Mouse (Mus musculus) midbrain, embryonic 10.5 days (tissue): ENCODE measurements around the gene Ptbp1. TPM values are rescaled to one million over a fixed set of nuclear protein-coding genes. Genes with fewer than 3 reads are reported as not detected.

ENCODE experiments used
- DNase-seq: peaks from one replicate; pipeline ENCODE4 v3.0.0-alpha.2; 2017; ENCODE audit warnings: low spot score
- H3K27ac ChIP-seq: fragments of 300-500 bp; sonication (generic); replicated peaks from 2 replicates; pipeline ENCODE4 v1.5.1; 2016; ENCODE audit warnings: mild to moderate bottlenecking
- H3K27me3 ChIP-seq: fragments of 300-500 bp; sonication (generic); 2 replicates; pipeline ENCODE4 v1.6.1; 2016; ENCODE audit warnings: low read depth, mild to moderate bottlenecking; ENCODE audit not compliant: poor library complexity, severe bottlenecking
- H3K36me3 ChIP-seq: fragments of 300-500 bp; sonication (generic); 2 replicates; pipeline ENCODE4 v1.6.1; 2016; ENCODE audit warnings: mild to moderate bottlenecking, moderate library complexity
- H3K4me1 ChIP-seq: fragments of 300-500 bp; sonication (generic); 2 replicates; pipeline ENCODE4 v1.6.1; 2016
- H3K4me3 ChIP-seq: fragments of 300-500 bp; sonication (generic); 2 replicates; pipeline ENCODE4 v1.5.1; 2016; ENCODE audit warnings: mild to moderate bottlenecking, moderate library complexity
- H3K9me3 ChIP-seq: fragments of 300-500 bp; sonication (generic); replicated peaks from 2 replicates; pipeline ENCODE4 v1.6.1; 2016; ENCODE audit warnings: mild to moderate bottlenecking
- WGBS: fragments of 180-500 bp; shearing (Covaris S2); methylation state at CpG from one replicate; pipeline ENCODE4 v1.1.7; 2016; 5-methylcytosine and 5-hydroxymethylcytosine counted together
- polyA plus RNA-seq: library from polyadenylated mRNA; unstranded; fragments of >200 nt; fragmentation: Nextera tagmentation; extraction: Ambion mirVana; gene quantifications from 2 replicates; pipeline ENCODE4 v1.2.1, GENCODE M21; 2016

The Ptbp1 gene
- polyA plus RNA-seq, 1 experiment from 2014 or later: 334 TPM

DNA sequence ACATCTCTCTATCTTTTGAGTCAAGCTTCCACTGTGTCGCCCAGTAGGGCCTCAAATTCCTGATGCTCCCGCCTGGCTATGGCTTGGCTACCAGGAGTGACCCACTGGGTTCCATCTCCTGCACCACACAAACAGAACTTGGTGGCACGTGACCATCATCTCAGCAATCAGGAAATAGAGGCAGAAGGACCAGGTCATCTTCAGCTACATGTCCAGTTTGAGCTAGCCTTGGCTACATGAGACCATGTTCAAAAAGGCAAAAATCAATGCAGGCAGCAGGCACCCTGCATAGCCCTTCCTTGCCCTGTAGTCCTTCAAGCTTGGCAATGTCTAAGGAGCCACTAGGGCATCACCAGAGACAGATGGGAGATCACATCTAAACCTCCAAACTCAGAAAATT, 14.1 kb upstream of the Ptbp1 start:
- Histone ChIP-seq H3K36me3 (no peaks in the 10 kb centered on the region), H3K4me1 (peaks cover 25% of the 10 kb centered on the region), H3K4me3 (peak overlapping the region; percentile 50; the same call in 1 of the 2 replicates), H3K27me3 (no peaks in the 10 kb centered on the region), H3K9me3 (no peaks in the 10 kb centered on the region; the same call in 1 of the 2 replicates), H3K27ac (peak overlapping the region; percentile 86)
- no peak for DNase-seq
- 91% methylated on average over 3 of the region's 3 CpGs for WGBS

DNA sequence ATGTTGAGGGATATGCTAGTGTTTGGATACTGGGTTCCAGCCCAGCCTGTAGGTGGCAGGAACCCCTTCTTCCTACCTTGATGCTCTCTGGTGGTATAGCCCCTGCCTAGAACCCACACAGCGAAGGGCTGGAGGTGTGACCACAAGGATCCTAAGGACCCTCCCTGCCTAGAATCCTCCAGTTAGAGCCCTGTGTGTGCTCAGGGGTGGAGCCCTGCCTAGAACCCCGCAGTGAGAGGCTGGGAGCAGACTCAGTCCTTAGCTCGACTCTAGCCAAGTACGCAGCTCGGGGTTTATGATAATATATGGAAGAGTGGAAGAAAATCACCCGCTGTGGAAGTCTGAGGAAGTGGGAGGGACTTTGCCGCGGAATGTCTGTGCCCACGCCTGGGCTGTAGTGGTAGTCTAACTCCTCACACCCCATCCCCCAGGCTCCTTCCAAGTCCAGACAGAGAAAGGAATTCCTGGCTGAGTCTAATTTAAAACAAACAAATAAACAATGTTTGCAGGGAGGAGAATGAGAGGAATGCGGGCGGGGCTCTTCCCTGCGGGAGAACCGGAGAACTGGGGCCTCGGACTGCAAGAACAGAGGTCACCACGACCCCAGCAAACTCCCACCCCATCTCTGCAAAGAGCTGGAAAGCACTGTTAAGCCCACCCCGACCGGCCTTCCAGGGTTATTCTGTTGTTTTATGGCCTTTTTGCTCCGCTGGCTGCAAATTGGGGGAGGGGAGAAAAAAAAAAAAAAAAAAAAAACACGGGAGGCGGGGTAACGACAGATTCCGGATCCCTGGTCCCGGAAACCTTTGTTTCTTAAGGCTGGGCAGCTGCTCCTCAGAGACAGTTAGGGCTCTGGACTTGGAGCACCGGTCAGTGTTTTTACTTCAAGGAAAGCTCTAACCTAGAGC, 13.3 kb upstream of the Ptbp1 start:
- peak overlapping the region; percentile 86 for H3K27ac ChIP-seq

DNA sequence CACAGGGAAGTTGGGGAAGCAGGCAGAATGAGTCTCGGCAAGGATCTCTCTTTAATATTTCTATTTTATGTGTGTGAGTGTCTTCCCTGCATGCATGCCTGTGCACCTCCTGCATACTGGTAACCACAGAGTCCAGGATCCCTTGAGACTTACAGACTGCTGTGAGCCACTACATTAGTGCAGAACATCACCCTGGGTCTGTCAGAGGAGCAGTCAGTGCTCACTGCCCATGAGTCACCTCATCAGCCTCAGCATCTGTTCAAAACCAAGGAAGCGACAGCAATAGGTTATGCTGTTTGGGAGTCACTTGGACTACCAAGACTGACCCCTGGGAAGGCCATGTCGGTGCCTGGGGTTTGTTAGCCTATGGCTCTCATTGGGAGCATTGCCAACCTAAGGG, 11.9 kb upstream of the Ptbp1 start:
- Histone ChIP-seq H3K27ac (peak overlapping the region; percentile 57; the same call in 1 of the 2 replicates), H3K27me3 (no peaks in the 10 kb centered on the region), H3K4me3 (no peak overlapping the region), H3K9me3 (no peaks in the 10 kb centered on the region; the same call in 1 of the 2 replicates), H3K36me3 (no peaks in the 10 kb centered on the region), H3K4me1 (peaks cover 25% of the 10 kb centered on the region)
- DNase-seq: no peak
- WGBS: 74% methylated on average over 3 of the region's 3 CpGs

More for the DNA sequence above, 13.3 kb upstream of the Ptbp1 start:
- peak; percentile 73 for DNase-seq
- peaks cover 25% of the 10 kb centered on the region for H3K4me1 ChIP-seq
- no peaks in the 10 kb centered on the region for H3K27me3 ChIP-seq
- H3K9me3 ChIP-seq: no peaks in the 10 kb centered on the region; the same call in 1 of the 2 replicates
- under 1% methylated on average over 24 of the region's 24 CpGs for WGBS
- no peaks in the 10 kb centered on the region for H3K36me3 ChIP-seq
- H3K4me3 ChIP-seq: peak overlapping the region; percentile 50

DNA sequence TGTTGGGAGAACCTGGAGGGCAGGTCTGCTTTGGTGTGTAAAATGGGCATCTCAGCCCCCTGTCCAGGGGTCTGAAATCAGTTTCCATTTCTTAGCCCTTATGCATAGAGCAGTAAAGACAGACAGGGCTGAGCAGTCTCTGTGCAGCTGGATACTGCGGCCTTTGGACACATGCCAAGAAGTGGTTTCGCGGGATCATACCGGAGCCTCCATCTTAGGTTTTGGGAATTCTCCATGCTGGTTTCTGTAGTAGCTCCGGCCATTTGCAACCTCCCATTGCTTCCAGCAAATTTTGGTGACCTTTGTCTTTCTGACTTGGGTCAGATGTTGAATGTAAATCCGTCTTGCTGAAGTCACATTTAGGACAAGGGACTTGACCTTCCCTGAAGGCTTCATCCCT, 10.8 kb upstream of the Ptbp1 start:
- 93% methylated on average over 6 of the region's 6 CpGs for WGBS
- peaks cover 29% of the 10 kb centered on the region for H3K4me1 ChIP-seq
- H3K4me3 ChIP-seq: no peak overlapping the region
- H3K9me3 ChIP-seq: no peaks in the 10 kb centered on the region
- no peaks in the 10 kb centered on the region for H3K36me3 ChIP-seq
- no peaks in the 10 kb centered on the region for H3K27me3 ChIP-seq
- H3K27ac ChIP-seq: no peak overlapping the region; the same call in 1 of the 2 replicates
- DNase-seq: no peak

DNA sequence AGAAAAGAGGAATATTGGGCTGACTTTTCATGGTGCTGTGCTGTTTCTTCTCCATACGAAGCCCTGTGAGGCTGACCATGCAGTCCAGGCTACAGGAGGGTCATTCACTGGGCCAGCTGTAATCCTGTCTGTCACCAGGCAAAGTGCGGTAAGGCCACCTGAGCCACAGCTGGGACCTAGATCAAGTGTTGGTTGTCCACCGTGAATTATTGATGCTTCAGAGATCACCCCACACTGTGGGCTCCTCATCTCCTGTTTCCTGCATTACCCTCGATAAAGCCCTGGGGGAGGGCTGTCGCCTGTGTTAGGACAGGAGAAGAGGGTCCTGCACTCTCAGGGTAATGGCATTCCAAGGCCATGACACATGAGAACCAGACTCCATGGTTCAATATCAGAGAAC, 7.7 kb upstream of the Ptbp1 start:
- H3K27ac ChIP-seq: no peak overlapping the region
- WGBS: 77% methylated on average over 5 of the region's 5 CpGs
- H3K4me1 ChIP-seq: peaks cover 30% of the 10 kb centered on the region

DNA sequence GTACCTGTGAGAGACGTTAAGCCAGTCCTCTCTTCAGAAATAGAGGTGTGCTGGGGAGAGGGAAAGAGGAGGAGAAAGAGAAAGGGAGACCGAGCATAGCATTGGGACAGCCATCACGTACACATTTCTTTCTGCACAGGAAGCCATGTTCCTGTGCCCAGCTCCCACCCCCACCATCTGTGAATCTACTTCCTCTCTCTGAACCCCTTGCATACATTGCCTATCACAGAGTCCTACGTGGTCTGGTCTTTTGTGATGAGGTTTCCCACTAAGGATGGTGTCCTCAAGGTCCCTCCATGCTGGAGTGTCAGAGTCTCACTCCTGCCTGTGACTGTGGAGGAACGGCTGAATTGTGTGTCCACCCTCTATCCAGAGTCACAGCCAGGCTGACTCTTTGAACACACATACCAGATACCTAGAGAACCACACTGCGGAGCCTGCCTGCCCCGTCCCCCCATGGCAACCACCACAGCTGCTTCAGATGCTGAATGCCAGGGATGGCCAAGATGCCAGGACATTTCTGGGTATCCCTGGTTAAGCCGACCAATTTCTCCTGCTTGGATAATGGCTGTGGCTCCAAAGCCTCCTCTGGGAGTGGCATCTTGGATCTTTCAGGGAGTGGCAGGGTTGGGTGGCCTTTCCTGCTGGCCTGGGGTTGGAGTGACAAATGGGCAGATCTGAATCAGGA, 4.1 kb upstream of the Ptbp1 start:
- Histone ChIP-seq H3K4me3 (no peak overlapping the region), H3K27ac (0 out of 2 replicates have a peak overlapping the region, but pooled peaks have one; percentile 46), H3K4me1 (peaks cover 43% of the 10 kb centered on the region), H3K36me3 (peaks cover 4% of the 10 kb centered on the region; the same call in 1 of the 2 replicates), H3K9me3 (no peaks in the 10 kb centered on the region), H3K27me3 (no peaks in the 10 kb centered on the region)
- no peak for DNase-seq
- 89% methylated on average over 8 of the region's 8 CpGs for WGBS

More for the DNA sequence above, 7.7 kb upstream of the Ptbp1 start:
- Histone ChIP-seq H3K36me3 (peaks cover 4% of the 10 kb centered on the region; the same call in 1 of the 2 replicates), H3K27me3 (no peaks in the 10 kb centered on the region), H3K9me3 (no peaks in the 10 kb centered on the region), H3K4me3 (no peak overlapping the region)
- no peak for DNase-seq

DNA sequence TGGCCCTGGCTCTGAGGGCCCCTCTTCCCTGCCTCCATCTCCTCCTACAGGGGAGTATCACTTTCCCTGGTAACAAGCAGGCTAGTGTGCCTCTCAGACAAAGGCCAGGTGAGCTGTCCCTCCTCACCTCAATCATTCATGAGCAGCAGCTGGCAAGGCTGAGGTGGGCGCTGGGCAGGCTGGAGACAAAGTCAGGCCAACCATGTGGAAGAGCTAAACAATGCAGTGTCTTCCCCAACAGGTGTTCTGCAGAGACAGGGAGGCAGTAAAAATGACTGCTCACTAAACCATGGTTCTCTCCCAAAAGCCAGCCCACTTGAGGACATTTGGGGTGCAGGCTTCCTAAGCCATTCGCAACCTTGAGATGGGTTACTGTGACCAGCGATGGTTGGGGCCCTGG, 2.6 kb upstream of the Ptbp1 start:
- WGBS: 84% methylated on average over 3 of the region's 3 CpGs
- peak overlapping the region; percentile 100 for H3K27ac ChIP-seq
- H3K4me3 ChIP-seq: peak overlapping the region; percentile 74
- peaks cover 54% of the 10 kb centered on the region for H3K4me1 ChIP-seq
- no peaks in the 10 kb centered on the region for H3K9me3 ChIP-seq
- no peaks in the 10 kb centered on the region for H3K27me3 ChIP-seq
- H3K36me3 ChIP-seq: peaks cover 14% of the 10 kb centered on the region
- no peak for DNase-seq

DNA sequence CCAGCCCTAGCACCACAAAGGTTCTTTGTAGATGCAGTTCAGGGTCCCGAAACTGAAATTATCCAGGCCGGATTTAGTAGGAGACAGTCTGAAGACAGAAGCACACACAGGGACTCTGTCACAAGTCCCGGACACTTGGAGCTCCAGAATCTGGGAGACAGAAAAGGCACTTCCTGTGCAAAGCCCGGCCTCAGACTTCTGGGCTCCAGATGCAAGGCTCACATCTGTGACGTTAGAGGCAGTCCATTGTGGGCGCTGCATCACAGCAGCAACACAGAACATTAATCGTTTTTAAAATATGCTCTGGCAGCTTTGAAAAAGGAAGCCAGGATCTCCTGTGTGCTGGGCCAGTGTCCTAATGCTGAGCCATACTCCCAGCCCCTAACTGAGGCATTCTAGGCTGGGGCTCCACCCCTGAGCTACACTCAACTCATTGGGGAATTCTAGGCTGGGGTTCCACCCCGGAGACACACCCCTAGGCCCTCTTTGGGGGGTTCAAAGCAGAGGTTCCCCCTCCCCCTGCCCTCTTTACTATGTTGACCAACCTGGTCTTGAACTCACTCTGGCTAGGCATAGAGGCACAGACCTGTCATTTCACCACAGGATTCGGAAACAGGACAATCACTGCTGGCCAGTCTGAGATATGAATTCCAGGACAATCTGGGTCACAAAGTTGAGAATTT, 2.0 kb upstream of the Ptbp1 start:
- WGBS: 73% methylated on average over 9 of the region's 9 CpGs
- H3K4me3 ChIP-seq: peak overlapping the region; percentile 74
- no peaks in the 10 kb centered on the region for H3K27me3 ChIP-seq
- H3K36me3 ChIP-seq: peaks cover 20% of the 10 kb centered on the region
- no peak for DNase-seq
- H3K27ac ChIP-seq: peak overlapping the region; percentile 100
- H3K9me3 ChIP-seq: no peaks in the 10 kb centered on the region
- H3K4me1 ChIP-seq: peaks cover 60% of the 10 kb centered on the region

DNA sequence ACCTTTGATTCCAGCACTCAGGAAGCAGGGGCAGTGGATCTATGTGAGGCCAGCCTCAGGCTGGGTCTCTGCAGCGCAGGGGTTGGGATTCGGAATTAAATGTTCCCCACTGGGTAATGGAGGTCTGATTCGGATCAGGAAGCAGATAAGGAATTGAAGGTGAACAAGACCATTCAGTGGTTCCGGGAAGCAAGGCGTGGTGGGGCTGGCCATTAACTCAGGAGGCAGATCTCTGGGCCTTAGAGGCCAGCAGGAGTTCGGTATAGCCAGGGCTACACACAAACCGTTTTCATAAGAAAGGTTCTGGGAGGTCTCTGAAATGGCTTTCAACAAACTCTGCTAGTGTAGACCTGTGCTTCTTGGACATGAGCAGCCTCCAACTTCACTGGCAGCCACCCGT, 1.4 kb upstream of the Ptbp1 start:
- peak overlapping the region; percentile 74 for H3K4me3 ChIP-seq
- no peak for DNase-seq
- no peaks in the 10 kb centered on the region for H3K27me3 ChIP-seq
- H3K27ac ChIP-seq: peak overlapping the region; percentile 100
- 31% methylated on average over 8 of the region's 8 CpGs for WGBS
- no peaks in the 10 kb centered on the region for H3K9me3 ChIP-seq
- H3K36me3 ChIP-seq: peaks cover 26% of the 10 kb centered on the region
- peaks cover 65% of the 10 kb centered on the region for H3K4me1 ChIP-seq

DNA sequence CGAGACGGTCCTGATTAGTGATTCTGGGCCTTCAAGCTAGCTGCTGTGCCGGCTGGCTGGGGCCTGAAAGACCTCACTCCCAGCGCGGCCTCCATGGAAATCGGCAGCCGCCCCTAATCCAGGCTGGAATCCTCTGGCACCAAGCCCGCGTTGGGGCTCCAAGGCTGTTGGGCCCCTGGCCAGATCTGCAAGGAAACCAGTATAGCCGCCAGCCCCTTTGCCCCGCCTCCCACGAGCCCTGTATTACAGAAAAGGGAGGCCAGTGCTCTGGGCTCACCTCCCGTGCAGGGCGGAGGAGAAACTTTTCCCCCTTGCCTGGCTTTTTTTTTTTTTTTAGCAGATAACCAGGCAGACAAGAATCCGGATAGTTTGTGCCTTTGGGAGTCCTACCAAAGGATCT, 835 bp upstream of the Ptbp1 start:
- no peaks in the 10 kb centered on the region for H3K27me3 ChIP-seq
- H3K9me3 ChIP-seq: no peaks in the 10 kb centered on the region
- under 1% methylated on average over 15 of the region's 15 CpGs for WGBS
- DNase-seq: peak; percentile 80
- peaks cover 32% of the 10 kb centered on the region for H3K36me3 ChIP-seq
- peaks cover 68% of the 10 kb centered on the region for H3K4me1 ChIP-seq
- H3K4me3 ChIP-seq: peak overlapping the region; percentile 74
- H3K27ac ChIP-seq: peak overlapping the region; percentile 100

DNA sequence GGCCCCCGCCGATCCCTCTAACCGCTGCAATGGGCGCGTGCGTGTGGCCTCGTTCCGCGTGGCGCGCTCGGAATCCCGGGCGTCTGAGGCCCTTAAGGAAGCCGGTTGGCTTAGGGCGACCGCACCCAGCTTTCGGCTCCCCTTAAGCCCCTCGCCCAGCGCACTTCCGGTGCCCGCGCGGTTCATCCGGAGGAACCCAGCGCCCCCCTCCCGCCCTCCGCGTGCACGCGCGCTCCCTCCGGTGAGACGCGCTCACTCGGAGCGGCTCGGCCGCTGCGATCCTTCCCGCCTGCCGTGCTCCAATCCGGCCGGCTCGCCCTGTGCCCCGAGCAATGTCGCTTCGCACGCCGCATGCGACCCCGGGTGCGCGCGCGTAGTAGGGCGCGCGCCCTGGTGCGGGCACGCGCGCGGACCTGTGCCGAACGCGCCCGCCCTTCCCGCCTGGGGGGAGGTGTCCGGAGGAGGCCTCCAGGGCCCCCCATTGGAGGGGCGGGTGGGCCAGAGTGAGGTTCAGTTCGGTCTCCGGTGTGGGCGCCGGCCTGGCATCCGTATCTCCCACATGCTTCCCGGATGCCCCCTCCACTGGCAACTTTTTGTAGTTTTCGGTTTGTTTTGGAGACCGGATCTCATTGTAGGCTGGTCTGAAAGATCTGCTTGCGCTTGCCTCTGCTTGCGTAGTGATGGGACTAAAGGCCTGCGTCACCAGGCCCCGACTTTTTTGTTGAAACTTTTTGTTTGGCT, 744 bp downstream of the Ptbp1 start:
- H3K4me3 ChIP-seq: peak overlapping the region; percentile 74
- peak overlapping the region; percentile 100 for H3K27ac ChIP-seq
- peak; percentile 83 for DNase-seq
- no peaks in the 10 kb centered on the region for H3K9me3 ChIP-seq
- H3K4me1 ChIP-seq: peaks cover 73% of the 10 kb centered on the region
- under 1% methylated on average over 83 of the region's 83 CpGs for WGBS
- peaks cover 46% of the 10 kb centered on the region for H3K36me3 ChIP-seq
- H3K27me3 ChIP-seq: no peaks in the 10 kb centered on the region
